Mouse (Mus musculus): ENCODE measurements at regions not wholly inside any gene's neighbourhood (a gene's known extent, or its start where the extent isn't known, plus 50 kb on each side); places are given as distances from the start of the nearest gene placed in this dataset.

GRCm38 (mm10) chr10:39254561-39254960, 91.0 kb upstream of the Ccn6 start:
- TF ChIP-seq EP300 (IDR thresholded peaks at IDR 0.05; ENCODE audit: low read depth) (no peak), CTCF (IDR thresholded peaks at IDR 0.05; ENCODE audit: low read depth) (no peak)
